Mouse (Mus musculus): Measurements from ENCODE around the gene Pilrb2. TPM values are rescaled to one million over a fixed set of nuclear protein-coding genes. Genes with fewer than 3 reads are reported as not detected.
"Not testable (repeated sequence)": the region's sequence is repeated elsewhere in the genome, so short reads cannot be mapped to it uniquely, and the experiment has no call there.

The Pilrb2 gene
- total RNA-seq, 1 experiment from 2014 or later: 3.7 TPM

GRCm38 (mm10) chr5:137850313-137850712 is 21.3 kb downstream of the Pilrb2 start:
- ATAC-seq (replicated peaks in 1 of 2; ENCODE audit: insufficient read depth in 1 of 2, low FRiP score in 2 of 2, low TSS enrichment in 1 of 2, low read depth in 1 of 2, poor library complexity in 2 of 2, severe bottlenecking in 2 of 2): not testable (repeated sequence)

- ATAC-seq (replicated peaks in 1 of 2; ENCODE audit: insufficient read depth in 1 of 2, low FRiP score in 2 of 2, low TSS enrichment in 1 of 2, low read depth in 1 of 2, poor library complexity in 2 of 2, severe bottlenecking in 2 of 2): peak; percentile 32 to 71; a peak in 2 of 4 replicates
Measured at GRCm38 (mm10) chr5:137837110-137837509, 34.5 kb downstream of the Pilrb2 start.

- ATAC-seq (replicated peaks in 1 of 2; ENCODE audit: insufficient read depth in 1 of 2, low FRiP score in 2 of 2, low TSS enrichment in 1 of 2, low read depth in 1 of 2, poor library complexity in 2 of 2, severe bottlenecking in 2 of 2): no peak
Measured at GRCm38 (mm10) chr5:137836611-137837010, 35.0 kb downstream of the Pilrb2 start.

GRCm38 (mm10) chr5:137835966-137836520 is 35.6 kb downstream of the Pilrb2 start, which contains the start of gene Pilra:
TSS of gene Pilra (minus strand) at chr5:137836281.
- ATAC-seq (replicated peaks in 1 of 2; ENCODE audit: insufficient read depth in 1 of 2, low FRiP score in 2 of 2, low TSS enrichment in 1 of 2, low read depth in 1 of 2, poor library complexity in 2 of 2, severe bottlenecking in 2 of 2): peak; percentile 34 to 81; a peak in 2 of 4 replicates

- ATAC-seq (replicated peaks in 1 of 2; ENCODE audit: insufficient read depth in 1 of 2, low FRiP score in 2 of 2, low TSS enrichment in 1 of 2, low read depth in 1 of 2, poor library complexity in 2 of 2, severe bottlenecking in 2 of 2): no peak
Measured at GRCm38 (mm10) chr5:137833500-137833899, 38.1 kb downstream of the Pilrb2 start.

GRCm38 (mm10) chr5:137831506-137831905 is 40.1 kb downstream of the Pilrb2 start:
- no peak for ATAC-seq (replicated peaks in 1 of 2; ENCODE audit: insufficient read depth in 1 of 2, low FRiP score in 2 of 2, low TSS enrichment in 1 of 2, low read depth in 1 of 2, poor library complexity in 2 of 2, severe bottlenecking in 2 of 2)

GRCm38 (mm10) chr5:137831106-137831505 is 40.5 kb downstream of the Pilrb2 start:
- ATAC-seq (replicated peaks in 1 of 2; ENCODE audit: insufficient read depth in 1 of 2, low FRiP score in 2 of 2, low TSS enrichment in 1 of 2, low read depth in 1 of 2, poor library complexity in 2 of 2, severe bottlenecking in 2 of 2): peak in 1 of 2 experiments; percentile 52; a peak in 1 of 4 replicates

GRCm38 (mm10) chr5:137830238-137830637 is 41.4 kb downstream of the Pilrb2 start:
- no peak for ATAC-seq (replicated peaks in 1 of 2; ENCODE audit: insufficient read depth in 1 of 2, low FRiP score in 2 of 2, low TSS enrichment in 1 of 2, low read depth in 1 of 2, poor library complexity in 2 of 2, severe bottlenecking in 2 of 2)

GRCm38 (mm10) chr5:137828694-137829093 is 42.9 kb downstream of the Pilrb2 start:
- ATAC-seq (replicated peaks in 1 of 2; ENCODE audit: insufficient read depth in 1 of 2, low FRiP score in 2 of 2, low TSS enrichment in 1 of 2, low read depth in 1 of 2, poor library complexity in 2 of 2, severe bottlenecking in 2 of 2): peak; percentile 33 to 69; a peak in 1 of 4 replicates

GRCm38 (mm10) chr5:137826421-137826820 is 45.2 kb downstream of the Pilrb2 start:
- ATAC-seq (replicated peaks in 1 of 2; ENCODE audit: insufficient read depth in 1 of 2, low FRiP score in 2 of 2, low TSS enrichment in 1 of 2, low read depth in 1 of 2, poor library complexity in 2 of 2, severe bottlenecking in 2 of 2): no peak

- ATAC-seq (replicated peaks in 1 of 2; ENCODE audit: insufficient read depth in 1 of 2, low FRiP score in 2 of 2, low TSS enrichment in 1 of 2, low read depth in 1 of 2, poor library complexity in 2 of 2, severe bottlenecking in 2 of 2): no peak
Measured at GRCm38 (mm10) chr5:137825971-137826370, 45.6 kb downstream of the Pilrb2 start.

GRCm38 (mm10) chr5:137825030-137825429 is 46.6 kb downstream of the Pilrb2 start:
- peak; percentile 40 to 53; a peak in 1 of 4 replicates for ATAC-seq (replicated peaks in 1 of 2; ENCODE audit: insufficient read depth in 1 of 2, low FRiP score in 2 of 2, low TSS enrichment in 1 of 2, low read depth in 1 of 2, poor library complexity in 2 of 2, severe bottlenecking in 2 of 2)

GRCm38 (mm10) chr5:137823455-137824045 is 48.1 kb downstream of the Pilrb2 start:
- no peak for ATAC-seq (replicated peaks in 1 of 2; ENCODE audit: insufficient read depth in 1 of 2, low FRiP score in 2 of 2, low TSS enrichment in 1 of 2, low read depth in 1 of 2, poor library complexity in 2 of 2, severe bottlenecking in 2 of 2)

GRCm38 (mm10) chr5:137822602-137823001 is 49.0 kb downstream of the Pilrb2 start:
- ATAC-seq (replicated peaks in 1 of 2; ENCODE audit: insufficient read depth in 1 of 2, low FRiP score in 2 of 2, low TSS enrichment in 1 of 2, low read depth in 1 of 2, poor library complexity in 2 of 2, severe bottlenecking in 2 of 2): no peak

GRCm38 (mm10) chr5:137822126-137822525 is 49.5 kb downstream of the Pilrb2 start:
- ATAC-seq (replicated peaks in 1 of 2; ENCODE audit: insufficient read depth in 1 of 2, low FRiP score in 2 of 2, low TSS enrichment in 1 of 2, low read depth in 1 of 2, poor library complexity in 2 of 2, severe bottlenecking in 2 of 2): no peak

- ATAC-seq (replicated peaks in 1 of 2; ENCODE audit: insufficient read depth in 1 of 2, low FRiP score in 2 of 2, low TSS enrichment in 1 of 2, low read depth in 1 of 2, poor library complexity in 2 of 2, severe bottlenecking in 2 of 2): no peak
Measured at GRCm38 (mm10) chr5:137817466-137818222, 54.0 kb downstream of the Pilrb2 start.

Measured in hematopoietic stem cell, adult 5-6 weeks (primary cell).